Mouse (Mus musculus): ENCODE data around the gene Pdss1. TPM values are rescaled to one million over a fixed set of nuclear protein-coding genes. Genes with fewer than 3 reads are reported as not detected.

Pdss1 gene
- total RNA-seq, 2 experiments from 2014 or later = 20.1 to 25.0 TPM

- DNase-seq (ENCODE audit: low spot score in 2 of 2) = no peak
Measured at GRCm38 (mm10) chr2:22957415-22957814, 62.1 kb downstream of the Pdss1 start.

- DNase-seq (ENCODE audit: low spot score in 2 of 2) = no peak
Measured at GRCm38 (mm10) chr2:22961681-22962080, 66.4 kb downstream of the Pdss1 start.

GRCm38 (mm10) chr2:22962242-22962641, 66.9 kb downstream of the Pdss1 start:
- DNase-seq (ENCODE audit: low spot score in 2 of 2) = no peak

GRCm38 (mm10) chr2:22962970-22963369, 67.6 kb downstream of the Pdss1 start:
- DNase-seq (ENCODE audit: low spot score in 2 of 2) = no peak

GRCm38 (mm10) chr2:22977387-22977973, 82.2 kb downstream of the Pdss1 start:
- no peak for DNase-seq (ENCODE audit: low spot score in 2 of 2)

- DNase-seq (ENCODE audit: low spot score in 2 of 2) = peak; percentile 16 to 32
Measured at GRCm38 (mm10) chr2:22985973-22986657, 90.8 kb downstream of the Pdss1 start.

Other genes with a start within 250 kb of the Pdss1 start
- gene Apbb1ip, start 121.4 kb upstream of the Pdss1 start, total RNA-seq (2021) = 1 to 10 TPM; 6.3 to 6.4 TPM
- gene Abi1, start 144.7 kb downstream of the Pdss1 start, total RNA-seq (2021) = 100 to 1,000 TPM; 158 to 164 TPM
- gene Acbd5, start 172.6 kb downstream of the Pdss1 start, total RNA-seq (2021) = 10 to 100 TPM; 68.9 to 80.7 TPM